Mouse (Mus musculus) lung, adult 2 months (tissue): ENCODE measurements at regions not wholly inside any gene's neighbourhood (a gene's known extent, or its start where the extent isn't known, plus 50 kb on each side); places are given as distances from the start of the nearest gene placed in this dataset.

ENCODE experiments used
- CTCF ChIP-seq: fragments of 200-500 bp; IDR thresholded peaks from 2 replicates; pipeline ENCODE4 v1.5.1; 2011; ENCODE audit warnings: mild to moderate bottlenecking, low read length, control low read depth; ENCODE audit not compliant: insufficient read depth
- POLR2A ChIP-seq: fragments of 200-500 bp; IDR thresholded peaks from 2 replicates; pipeline ENCODE4 v1.6.1; 2011; ENCODE audit warnings: low read depth, mild to moderate bottlenecking, control low read depth, low read length, borderline replicate concordance; ENCODE audit errors: extremely low read depth

GRCm38 (mm10) chr3:22024200-22024599 is 52.3 kb upstream of the Tbl1xr1 start:
- TF ChIP-seq POLR2A (no peak), CTCF (no peak)
